Mouse (Mus musculus) heart, embryonic 14.5 days (tissue): Measurements from ENCODE around the gene Arrb1. TPM values are rescaled to one million over a fixed set of nuclear protein-coding genes. Genes with fewer than 3 reads are reported as not detected.

Experiments used
- ATAC-seq: fragments of 200-750 bp; cut with Nextera tagmentation; 2 replicates; pipeline ENCODE4 v1.8.0; 2017; ENCODE audit warnings: low read depth, moderate TSS enrichment; ENCODE audit not compliant: insufficient number of reproducible peaks, insufficient read depth, low FRiP score
- H3K27ac ChIP-seq, 2 experiments: fragments of 200-500 bp in 1 of 2; fragments of 300-500 bp in 1 of 2; sonication (generic) in 1 of 2; replicated peaks in 1 of 2; 2 replicates each; pipeline ENCODE4 v1.5.1; 2012 to 2014; ENCODE audit warnings: low read depth in 2 of 2, low read length in 2 of 2, control low read depth in 1 of 2, mild to moderate bottlenecking in 1 of 2, mixed read lengths in 1 of 2; ENCODE audit not compliant: control insufficient read depth in 1 of 2, insufficient read depth in 1 of 2
- H3K27me3 ChIP-seq: fragments of 300-500 bp; sonication (generic); 2 replicates; pipeline ENCODE4 v1.6.1; 2014; ENCODE audit warnings: mild to moderate bottlenecking, low read length, control low read depth; ENCODE audit not compliant: control insufficient read depth, insufficient read depth
- H3K36me3 ChIP-seq: fragments of 300-500 bp; sonication (generic); 2 replicates; pipeline ENCODE4 v1.6.1; 2014; ENCODE audit warnings: mild to moderate bottlenecking, control low read depth, low read length, mixed read lengths; ENCODE audit not compliant: control insufficient read depth, insufficient read depth
- H3K4me1 ChIP-seq, 2 experiments: fragments of 200-500 bp in 1 of 2; fragments of 300-500 bp in 1 of 2; sonication (generic) in 1 of 2; 2 replicates each; pipeline ENCODE4 v1.6.1; 2012 to 2014; ENCODE audit warnings: low read length in 2 of 2, control low read depth in 1 of 2, mixed read lengths in 1 of 2; ENCODE audit not compliant: control insufficient read depth in 2 of 2, insufficient read depth in 2 of 2
- H3K4me2 ChIP-seq: fragments of 300-500 bp; sonication (generic); 2 replicates; pipeline ENCODE4 v1.6.1; 2014; ENCODE audit warnings: mild to moderate bottlenecking, low read length
- H3K4me3 ChIP-seq, 2 experiments: fragments of 200-500 bp in 1 of 2; fragments of 300-500 bp in 1 of 2; sonication (generic) in 1 of 2; 2 replicates each; pipeline ENCODE4 v1.5.1; 2012 to 2014; ENCODE audit warnings: low read length in 2 of 2, mild to moderate bottlenecking in 2 of 2, control low read depth in 1 of 2, low read depth in 1 of 2, moderate library complexity in 1 of 2; ENCODE audit not compliant: control insufficient read depth in 1 of 2, insufficient read depth in 1 of 2
- H3K9ac ChIP-seq: fragments of 300-500 bp; sonication (generic); 2 replicates; pipeline ENCODE4 v1.6.1; 2014; ENCODE audit warnings: mild to moderate bottlenecking, low read length
- H3K9me3 ChIP-seq: fragments of 300-500 bp; sonication (generic); 2 replicates; pipeline ENCODE4 v1.6.1; 2016; ENCODE audit warnings: low read length, control low read depth; ENCODE audit not compliant: control insufficient read depth
- WGBS: fragments of 180-500 bp; shearing (Covaris S2); extraction: QIAGEN DNeasy Blood & Tissue Kit; methylation state at CpG from one replicate; pipeline ENCODE4 v1.1.7; 2014; 5-methylcytosine and 5-hydroxymethylcytosine counted together
- polyA plus RNA-seq: library from polyadenylated mRNA; unstranded; fragments of >200 nt; fragmentation: Nextera tagmentation; extraction: Ambion mirVana; gene quantifications from 2 replicates; pipeline ENCODE4 v1.2.1, GENCODE M21; 2014

The Arrb1 gene
- polyA plus RNA-seq, result 2.8 and 4.1 TPM in 2 replicates

DNA sequence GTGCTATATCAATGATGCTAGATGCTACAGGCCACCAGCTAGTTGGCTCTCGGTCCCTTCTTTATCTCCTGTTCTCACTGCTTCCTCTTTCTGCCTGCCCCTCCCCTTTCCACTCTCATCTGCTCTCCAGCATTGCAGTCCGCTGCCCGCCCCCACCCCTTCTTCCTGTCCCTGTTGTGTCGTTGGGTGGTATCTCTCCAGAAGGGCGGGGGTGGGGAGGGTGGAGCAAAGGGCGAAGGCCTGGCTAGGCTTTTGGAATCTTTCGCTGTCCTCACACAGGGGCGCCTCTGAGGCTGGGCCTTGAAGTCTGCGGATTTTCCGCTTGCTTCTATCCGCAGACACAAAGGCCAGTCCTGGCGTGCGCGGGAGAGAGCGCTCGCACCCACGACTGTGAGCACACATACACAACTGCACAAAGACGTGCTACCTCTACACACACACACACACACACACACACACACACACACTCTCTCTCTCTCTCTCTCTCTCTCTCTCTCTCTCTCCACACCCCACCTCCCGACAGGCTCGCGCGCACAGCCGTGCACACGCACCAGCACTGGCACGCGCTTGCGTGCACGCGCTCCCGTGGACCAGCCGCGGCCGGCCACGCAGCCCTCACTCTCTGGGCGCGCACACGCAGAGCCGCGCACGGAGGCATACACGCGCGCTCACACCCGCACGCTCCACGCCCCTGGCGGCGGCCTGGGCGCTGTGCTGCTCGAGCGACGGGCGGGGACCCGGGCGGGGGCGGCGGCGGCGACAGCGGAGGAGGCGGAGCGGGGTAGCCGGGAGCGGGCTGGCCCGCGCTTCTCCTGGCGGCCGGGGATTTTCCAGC lies at the start of gene Arrb1:
TSS of gene Arrb1 (plus strand) at position 566 of the 835 bp plus-strand sequence.
- under 1% methylated on average over 55 of the region's 68 CpGs for WGBS
- peak within 1 kb of the TSS; percentile 91 for H3K9ac ChIP-seq
- H3K27ac ChIP-seq, result peak within 1 kb of the TSS; percentile 71 to 86
- H3K4me2 ChIP-seq, result peak within 1 kb of the TSS; percentile 98
- peak; percentile 84 for ATAC-seq
- no peaks in the 10 kb centered on the region for H3K27me3 ChIP-seq
- H3K4me3 ChIP-seq, result peak within 1 kb of the TSS; percentile 70 to 75
- H3K9me3 ChIP-seq, result no peaks in the 10 kb centered on the region
- H3K4me1 ChIP-seq, result peaks cover 19 to 38% of the 10 kb centered on the region in 2 experiments
- no peaks in the 10 kb centered on the region for H3K36me3 ChIP-seq

DNA sequence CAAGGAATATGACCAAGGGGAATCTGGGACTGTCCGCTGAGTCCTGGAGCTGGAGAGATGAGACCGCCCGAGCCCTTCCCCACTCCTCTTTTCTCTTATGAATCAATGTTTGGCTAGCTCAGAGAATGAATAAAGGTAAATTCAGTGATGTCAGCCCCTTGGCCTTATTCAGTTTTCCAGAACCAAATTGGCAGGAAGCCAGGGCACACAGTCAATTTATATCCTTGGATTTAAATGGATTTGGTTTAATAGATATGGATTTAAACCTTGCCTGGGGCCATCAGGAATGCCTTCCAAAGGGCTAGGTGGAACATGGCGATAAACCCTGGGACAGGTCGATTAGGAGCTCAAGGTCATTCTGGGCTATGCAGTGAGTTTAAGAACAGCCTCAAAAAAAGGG lies 45.6 kb upstream of the Arrb1 start:
- WGBS, result 75% methylated on average over 5 of the region's 5 CpGs
- Histone ChIP-seq H3K27ac (no peak overlapping the region), H3K9ac (no peak overlapping the region), H3K4me3 (no peak overlapping the region), H3K9me3 (peaks cover 7% of the 10 kb centered on the region; the same call in 1 of the 2 replicates), H3K4me1 (peaks cover 0 to 3% of the 10 kb centered on the region in 2 experiments; a peak in 1 of 4 replicates), H3K36me3 (no peaks in the 10 kb centered on the region), H3K4me2 (no peak overlapping the region), H3K27me3 (no peaks in the 10 kb centered on the region)
- no peak for ATAC-seq

DNA sequence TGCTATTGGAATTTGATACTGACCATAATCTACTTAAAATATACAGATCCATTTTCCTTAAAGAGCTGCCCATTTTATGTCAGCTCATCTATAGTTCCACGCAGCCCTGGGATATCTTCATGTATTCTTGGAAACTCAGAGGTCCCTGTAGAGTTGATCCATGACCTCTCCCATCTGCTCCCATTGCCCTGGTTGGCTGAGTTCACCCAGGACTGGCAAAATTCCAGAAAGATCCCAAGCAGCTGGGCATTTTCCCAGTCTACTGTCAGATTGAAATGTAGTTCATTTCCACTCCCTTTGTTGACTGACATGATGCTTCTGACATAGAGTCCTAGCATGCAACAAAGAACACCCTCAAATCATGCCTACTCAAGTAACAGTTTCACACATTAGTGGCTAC lies 36.1 kb upstream of the Arrb1 start:
- Histone ChIP-seq H3K27ac (no peak overlapping the region), H3K27me3 (no peaks in the 10 kb centered on the region), H3K36me3 (no peaks in the 10 kb centered on the region), H3K4me1 (peaks cover 2 to 4% of the 10 kb centered on the region in 2 experiments; a peak in 2 of 4 replicates), H3K9ac (no peak overlapping the region), H3K9me3 (0 out of 2 replicates have a peak, but pooled peaks cover 3% of the 10 kb centered on the region), H3K4me2 (no peak overlapping the region), H3K4me3 (no peak overlapping the region)
- WGBS, result 56% methylated on average over 1 of the region's 1 CpGs
- ATAC-seq, result no peak

DNA sequence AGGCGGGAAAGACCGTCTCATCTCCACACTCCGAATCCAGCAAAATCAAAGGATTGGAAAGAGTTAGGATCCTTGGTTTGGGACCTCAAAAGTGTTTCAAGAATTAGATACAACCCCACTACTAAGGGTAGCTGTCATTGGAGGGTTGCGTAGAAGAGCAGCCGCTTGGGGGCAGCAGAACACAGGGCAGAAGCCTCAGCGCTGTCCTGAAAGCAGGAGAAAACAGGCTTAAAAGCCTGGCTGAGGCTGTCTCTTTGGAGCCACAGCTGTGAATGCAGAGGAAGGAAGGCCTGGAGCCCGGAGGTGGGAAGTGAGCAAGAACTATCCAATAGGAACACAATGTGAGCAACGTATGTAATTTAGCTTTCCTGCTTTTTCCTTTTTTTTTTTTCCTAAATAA lies 35.1 kb upstream of the Arrb1 start:
- no peak overlapping the region for H3K9ac ChIP-seq
- H3K4me1 ChIP-seq, result peaks cover 2 to 4% of the 10 kb centered on the region in 2 experiments; a peak in 2 of 4 replicates
- H3K9me3 ChIP-seq, result 0 out of 2 replicates have a peak, but pooled peaks cover 3% of the 10 kb centered on the region
- H3K4me3 ChIP-seq, result no peak overlapping the region
- H3K27ac ChIP-seq, result no peak overlapping the region
- H3K27me3 ChIP-seq, result no peaks in the 10 kb centered on the region
- no peak overlapping the region for H3K4me2 ChIP-seq
- H3K36me3 ChIP-seq, result no peaks in the 10 kb centered on the region
- WGBS, result under 1% methylated on average over 8 of the region's 8 CpGs
- ATAC-seq, result peak; percentile 73

DNA sequence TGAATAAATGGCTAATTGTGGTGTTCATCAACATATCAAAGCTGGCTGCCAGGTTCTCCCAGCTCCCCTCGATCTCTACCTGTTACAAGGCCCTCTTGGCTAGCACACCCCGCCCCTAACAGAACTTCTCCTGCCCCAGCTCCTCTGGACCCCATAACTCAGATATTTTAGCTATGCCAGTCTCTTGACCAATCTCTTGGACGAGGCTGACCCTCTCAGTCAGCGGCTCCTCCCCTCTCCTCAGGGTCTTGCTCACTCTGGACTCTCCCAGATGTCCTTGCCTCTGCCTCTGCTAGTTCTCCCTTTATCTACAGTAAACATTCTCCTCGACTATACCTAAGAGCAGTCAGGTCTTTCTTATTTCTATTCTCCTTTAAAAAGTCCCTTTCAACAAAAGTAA lies 34.6 kb upstream of the Arrb1 start:
- H3K4me2 ChIP-seq, result no peak overlapping the region
- H3K4me3 ChIP-seq, result no peak overlapping the region
- H3K27ac ChIP-seq, result no peak overlapping the region
- no peaks in the 10 kb centered on the region for H3K36me3 ChIP-seq
- H3K9me3 ChIP-seq, result 0 out of 2 replicates have a peak, but pooled peaks cover 3% of the 10 kb centered on the region
- peaks cover 2 to 4% of the 10 kb centered on the region in 2 experiments; a peak in 2 of 4 replicates for H3K4me1 ChIP-seq
- H3K27me3 ChIP-seq, result no peaks in the 10 kb centered on the region
- 0 out of 2 replicates have a peak overlapping the region, but pooled peaks have one; percentile 40 for H3K9ac ChIP-seq
- no peak for ATAC-seq
- WGBS, result 23% methylated on average over 5 of the region's 5 CpGs

DNA sequence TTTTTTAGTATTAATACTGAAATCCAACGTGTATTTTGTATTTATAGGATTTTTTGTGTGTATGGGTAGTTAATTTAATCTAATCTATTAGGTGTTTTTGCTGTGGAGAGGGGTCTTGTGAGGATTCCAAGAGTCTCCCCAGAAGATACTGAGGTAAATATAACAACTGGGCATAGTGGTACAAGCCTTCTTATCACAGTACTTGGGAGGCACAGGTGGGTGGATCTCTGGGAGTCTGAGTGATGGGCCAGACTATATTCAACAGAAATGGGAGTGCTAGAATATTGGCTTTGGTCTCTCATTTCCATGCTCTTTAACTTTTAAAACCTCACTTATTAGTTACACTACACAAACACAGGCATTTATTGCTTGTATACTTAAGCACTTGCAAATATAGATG lies 34.1 kb upstream of the Arrb1 start:
- Histone ChIP-seq H3K27me3 (no peaks in the 10 kb centered on the region), H3K9me3 (no peaks in the 10 kb centered on the region), H3K4me3 (no peak overlapping the region), H3K4me1 (peaks cover 2 to 4% of the 10 kb centered on the region in 2 experiments; a peak in 2 of 4 replicates), H3K27ac (no peak overlapping the region), H3K36me3 (no peaks in the 10 kb centered on the region), H3K9ac (no peak overlapping the region), H3K4me2 (no peak overlapping the region)
- ATAC-seq, result no peak
- 26% methylated on average over 1 of the region's 1 CpGs for WGBS

DNA sequence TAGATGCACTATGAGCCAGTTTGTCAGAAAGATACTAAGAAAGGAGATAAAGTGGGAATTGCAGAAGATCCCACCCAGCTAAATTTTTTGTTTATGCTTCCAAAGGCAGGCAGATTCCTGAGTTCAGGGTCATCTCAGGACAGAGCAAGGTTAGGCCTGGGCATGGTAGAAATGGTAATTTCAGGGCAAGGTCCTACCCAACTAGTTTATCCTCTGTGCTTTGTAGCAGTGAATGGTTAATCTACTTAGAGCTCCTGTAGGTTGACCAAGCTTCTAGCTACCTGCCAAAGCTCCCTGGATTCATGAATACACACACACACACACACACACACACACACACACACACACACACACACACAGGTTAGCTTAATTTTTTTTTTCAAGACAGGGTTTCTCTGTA lies 30.7 kb upstream of the Arrb1 start:
- Histone ChIP-seq H3K9ac (no peak overlapping the region), H3K4me2 (no peak overlapping the region), H3K4me1 (peaks cover 2 to 4% of the 10 kb centered on the region in 2 experiments; a peak in 2 of 4 replicates), H3K27ac (no peak overlapping the region), H3K36me3 (no peaks in the 10 kb centered on the region), H3K27me3 (no peaks in the 10 kb centered on the region), H3K4me3 (no peak overlapping the region), H3K9me3 (peaks cover 7% of the 10 kb centered on the region; the same call in 1 of the 2 replicates)
- ATAC-seq, result no peak
